In the genomic region with DNA sequence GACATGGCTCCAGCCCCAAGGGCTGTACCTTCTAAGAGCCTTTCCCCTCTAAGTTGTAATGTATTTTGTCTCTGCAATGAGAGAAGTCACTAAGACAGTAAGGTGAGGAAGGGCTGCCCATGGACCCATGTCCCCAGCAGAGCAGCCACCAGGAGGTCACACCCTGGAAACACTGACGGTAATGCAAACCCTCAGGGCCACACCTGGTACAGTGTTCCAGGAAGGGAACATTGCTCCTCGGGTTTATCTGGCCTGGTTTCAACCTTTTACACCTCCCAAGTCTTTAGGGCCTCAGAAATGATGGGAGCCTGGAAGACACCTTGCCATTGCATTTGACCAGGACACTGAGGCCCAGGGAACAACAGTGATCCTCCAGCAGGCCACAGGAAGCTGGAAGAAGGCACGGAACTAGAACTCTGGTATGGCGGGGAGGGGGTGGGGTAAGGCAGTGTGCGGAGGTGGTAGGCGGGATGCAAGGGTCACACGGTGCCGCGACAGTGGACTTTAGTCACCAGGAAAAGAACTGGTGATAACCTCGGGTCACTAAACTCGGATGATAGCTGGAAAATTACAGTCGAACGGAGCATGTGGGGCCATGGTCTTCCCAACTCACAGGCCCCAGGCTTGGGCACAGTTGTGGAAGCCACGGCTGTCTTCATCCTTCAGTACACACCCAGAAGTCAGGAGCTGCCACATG, we compare ENCODE assay signal across 33 mouse cellular contexts. TPM values are rescaled to one million over a fixed set of nuclear protein-coding genes. Genes with fewer than 3 reads are reported as not detected.
DNase-seq lines count a peak whose midpoint lies in the region; ATAC-seq and TF ChIP-seq lines count a peak whose summit lies in the region.
"Had no signal": no experiment of that assay in that cellular context is flagged by ENCODE, and none has a peak within 500 bp of the region (broad histone marks: within the 10 kb centered on the region; RNA-seq: fewer than 3 reads in every experiment).

No protein-coding gene starts in this region.

- 52% methylated on average over 14 of the region's 14 CpGs for WGBS in intestine, embryonic 16.5 days
- WGBS in liver, embryonic 15.5 days (ENCODE audit: insufficient replicate concordance), result 53% methylated on average over 14 of the region's 14 CpGs
- WGBS in stomach, embryonic 16.5 days, result 60% methylated on average over 14 of the region's 14 CpGs
- 78% methylated on average over 14 of the region's 14 CpGs for WGBS in kidney, adult 2 months

- H3K27ac ChIP-seq in intestine, embryonic 16.5 days (ENCODE audit: low read length), result peak overlapping the region; percentile 90
- no peak overlapping the region for H3K27ac ChIP-seq in liver, embryonic 15.5 days (replicated peaks)
- H3K27ac ChIP-seq in stomach, embryonic 16.5 days (ENCODE audit: low read length), result no peak overlapping the region; the same call in 1 of the 2 replicates
- no peak overlapping the region for H3K27ac ChIP-seq in kidney, adult 2 months (ENCODE audit: insufficient read depth, low read depth, low read length)
- H3K27ac ChIP-seq: embryonic facial prominence, embryonic 13.5 days; gastrocnemius, adult 2 months; heart, embryonic 13.5 days; hindbrain, embryonic 10.5 days; hindbrain, embryonic 15.5 days; lung, embryonic 15.5 days; midbrain, embryonic 13.5 days; neural tube, embryonic 13.5 days had no signal

- intact Hi-C loops in left cerebral cortex, postnatal 14 days (cut with DNase I), result no loop called here

- no peak overlapping the region; the same call in 1 of the 2 replicates for H3K9ac ChIP-seq in intestine, embryonic 16.5 days (ENCODE audit: low read depth, low read length)
- no peak overlapping the region for H3K9ac ChIP-seq in liver, embryonic 15.5 days
- H3K9ac ChIP-seq in stomach, embryonic 16.5 days (ENCODE audit: low read length), result no peak overlapping the region
- H3K9ac ChIP-seq: embryonic facial prominence, embryonic 13.5 days; heart, embryonic 13.5 days; hindbrain, embryonic 15.5 days; lung, embryonic 15.5 days; midbrain, embryonic 13.5 days; neural tube, embryonic 13.5 days had no signal

- no peak for TF ChIP-seq CTCF in kidney, adult 2 months (conservative IDR thresholded peaks at IDR 0.05; ENCODE audit: insufficient read depth, insufficient read length, low read depth, low read length)

- no peaks in the 10 kb centered on the region for H3K36me3 ChIP-seq in intestine, embryonic 16.5 days (ENCODE audit: control insufficient read depth, insufficient read depth, low read length)
- H3K36me3 ChIP-seq in liver, embryonic 15.5 days (replicated peaks), result no peaks in the 10 kb centered on the region
- no peaks in the 10 kb centered on the region for H3K36me3 ChIP-seq in stomach, embryonic 16.5 days (ENCODE audit: control insufficient read depth, insufficient read depth, low read length)
- H3K36me3 ChIP-seq in kidney, adult 2 months (ENCODE audit: control insufficient read depth, insufficient read depth, low read length), result no peaks in the 10 kb centered on the region
- H3K36me3 ChIP-seq: embryonic facial prominence, embryonic 13.5 days; heart, embryonic 13.5 days; hindbrain, embryonic 10.5 days; hindbrain, embryonic 15.5 days; lung, embryonic 15.5 days; midbrain, embryonic 13.5 days; neural tube, embryonic 13.5 days had no signal

- no peak overlapping the region for H3K4me2 ChIP-seq in intestine, embryonic 16.5 days (ENCODE audit: low read depth, low read length)
- H3K4me2 ChIP-seq in liver, embryonic 15.5 days, result no peak overlapping the region
- H3K4me2 ChIP-seq in stomach, embryonic 16.5 days (ENCODE audit: low read depth, low read length), result no peak overlapping the region
- H3K4me2 ChIP-seq: embryonic facial prominence, embryonic 13.5 days; heart, embryonic 13.5 days; hindbrain, embryonic 15.5 days; lung, embryonic 15.5 days; midbrain, embryonic 13.5 days; neural tube, embryonic 13.5 days had no signal

- DNase-seq in kidney, adult 2 months, result no peak
- no peak for DNase-seq in left cerebral cortex, postnatal 14 days (ENCODE audit: low spot score in 2 of 2)
- DNase-seq in spleen, adult 18-20 months, result no peak
- DNase-seq: adrenal gland, postnatal 14 days; cerebellum, adult 11-12 months; cerebellum, postnatal 10 days; gastrocnemius, adult 2 months; heart, postnatal 10 days; kidney, adult 9 months; kidney, postnatal 10 days; left cerebral cortex, postnatal 4 days; thymus, postnatal 4 days had no signal

- no peak overlapping the region for H3K4me3 ChIP-seq in intestine, embryonic 16.5 days (ENCODE audit: low read length)
- H3K4me3 ChIP-seq in liver, embryonic 15.5 days (replicated peaks), result no peak overlapping the region
- no peak overlapping the region for H3K4me3 ChIP-seq in stomach, embryonic 16.5 days (replicated peaks; ENCODE audit: low read length)
- H3K4me3 ChIP-seq in kidney, adult 2 months (ENCODE audit: insufficient read depth, low read depth, low read length), result no peak overlapping the region
- H3K4me3 ChIP-seq: embryonic facial prominence, embryonic 13.5 days; erythroblast, embryonic 14.5 days; gastrocnemius, adult 2 months; heart, embryonic 13.5 days; hindbrain, embryonic 10.5 days; hindbrain, embryonic 15.5 days; lung, embryonic 15.5 days; midbrain, embryonic 13.5 days; neural tube, embryonic 13.5 days had no signal

- no peak for TF ChIP-seq POLR2A in kidney, adult 2 months (IDR thresholded peaks at IDR 0.05; ENCODE audit: low read depth, low read length)

- no peaks in the 10 kb centered on the region for H3K9me3 ChIP-seq in intestine, embryonic 16.5 days (ENCODE audit: control insufficient read depth, low read length)
- H3K9me3 ChIP-seq in liver, embryonic 15.5 days (replicated peaks), result no peaks in the 10 kb centered on the region
- H3K9me3 ChIP-seq in stomach, embryonic 16.5 days (replicated peaks; ENCODE audit: control insufficient read depth, low read length), result no peaks in the 10 kb centered on the region
- H3K9me3 ChIP-seq: embryonic facial prominence, embryonic 13.5 days; heart, embryonic 13.5 days; hindbrain, embryonic 15.5 days; lung, embryonic 15.5 days; midbrain, embryonic 13.5 days; neural tube, embryonic 13.5 days had no signal

- peaks cover 17% of the 10 kb centered on the region for H3K4me1 ChIP-seq in intestine, embryonic 16.5 days (ENCODE audit: control insufficient read depth, insufficient read depth, low read length)
- H3K4me1 ChIP-seq in liver, embryonic 15.5 days (replicated peaks), result peaks cover 6% of the 10 kb centered on the region
- H3K4me1 ChIP-seq in stomach, embryonic 16.5 days (ENCODE audit: control insufficient read depth, insufficient read depth, low read length), result peaks cover 9% of the 10 kb centered on the region
- no peaks in the 10 kb centered on the region for H3K4me1 ChIP-seq in kidney, adult 2 months (ENCODE audit: control insufficient read depth, insufficient read depth, low read length)

- no peaks in the 10 kb centered on the region; the same call in 1 of the 2 replicates for H3K27me3 ChIP-seq in intestine, embryonic 16.5 days (replicated peaks; ENCODE audit: control insufficient read depth, insufficient read depth, low read length)
- H3K27me3 ChIP-seq in liver, embryonic 15.5 days, result peaks cover 46% of the 10 kb centered on the region
- H3K27me3 ChIP-seq in stomach, embryonic 16.5 days (ENCODE audit: control insufficient read depth, insufficient read depth, low read length), result no peaks in the 10 kb centered on the region
- 0 out of 2 replicates have a peak, but pooled peaks cover 1% of the 10 kb centered on the region for H3K27me3 ChIP-seq in kidney, adult 2 months (replicated peaks; ENCODE audit: control insufficient read depth, insufficient read depth, low read length)

- ATAC-seq in erythroblast, adult 5-6 weeks (replicated peaks; ENCODE audit: low FRiP score, poor library complexity, severe bottlenecking), result 0 out of 2 replicates have a peak, but pooled peaks have one; percentile 27
- peak; percentile 83 for ATAC-seq in intestine, embryonic 16.5 days
- peak; percentile 76 for ATAC-seq in liver, embryonic 15.5 days (ENCODE audit: insufficient read depth)
- peak; percentile 30; the same call in 1 of the 2 replicates for ATAC-seq in stomach, embryonic 16.5 days (ENCODE audit: insufficient read depth, low FRiP score)
- ATAC-seq: CD4-positive, CD25-positive, alpha-beta regulatory T cell, adult 4 months; forebrain, embryonic 16.5 days; inflammation-experienced regulatory T-cells, adult 6 months; midbrain, embryonic 13.5 days had no signal

RNA-seq across cellular contexts. Expression of gene Tmem54, which starts 3.1 kb away (rescaled TPM):
- total RNA-seq in erythroblast, adult 5-6 weeks (2015; ENCODE audit: low replicate concordance), result not detected in 2 replicates
- total RNA-seq in erythroblast, adult 5-6 weeks (2017; ENCODE audit: low replicate concordance), result not detected in 2 replicates
- 159 and 167 TPM in 2 replicates for polyA plus RNA-seq in intestine, embryonic 16.5 days (2015; fragmentation: Nextera tagmentation; extraction: Ambion mirVana)
- 1.2 and 1.9 TPM in 2 replicates for polyA plus RNA-seq in liver, embryonic 15.5 days (2015; fragmentation: Nextera tagmentation; extraction: Ambion mirVana)
- polyA plus RNA-seq in stomach, embryonic 16.5 days (2015; fragmentation: Nextera tagmentation; extraction: Ambion mirVana), result 44.2 and 53.2 TPM in 2 replicates
- polyA plus RNA-seq in kidney, adult 2 months (2012; rRNA removed), result 9.3 and 9.9 TPM in 2 replicates
- not detected for total RNA-seq in left cerebral cortex, postnatal 14 days (2021)
- total RNA-seq: adrenal gland, postnatal 14 days; common myeloid progenitor, adult 5-6 weeks; gastrocnemius, adult 2 months; heart, adult 8-10 months; heart, postnatal 10 days; layer of hippocampus, adult 18-20 months; layer of hippocampus, postnatal 10 days; left cerebral cortex, adult 8-10 months; left cerebral cortex, postnatal 4 days; megakaryocyte, adult 5-6 weeks had no signal
- polyA plus RNA-seq: CD4-positive, CD25-positive, alpha-beta regulatory T cell, adult 4 months; erythroblast, embryonic 14.5 days; forebrain, embryonic 16.5 days; hindbrain, embryonic 15.5 days; inflammation-experienced regulatory T-cells, adult 6 months; midbrain, embryonic 13.5 days; neural tube, embryonic 13.5 days had no signal

RNA-seq across cellular contexts. Expression of gene Hpca, which starts 19.6 kb away (rescaled TPM):
- not detected in 2 replicates for total RNA-seq in erythroblast, adult 5-6 weeks (2015; ENCODE audit: low replicate concordance)
- not detected in 2 replicates for total RNA-seq in erythroblast, adult 5-6 weeks (2017; ENCODE audit: low replicate concordance)
- polyA plus RNA-seq in intestine, embryonic 16.5 days (2015; fragmentation: Nextera tagmentation; extraction: Ambion mirVana), result 4.0 and 4.5 TPM in 2 replicates
- 0.31 and 0.66 TPM in 2 replicates for polyA plus RNA-seq in liver, embryonic 15.5 days (2015; fragmentation: Nextera tagmentation; extraction: Ambion mirVana)
- polyA plus RNA-seq in stomach, embryonic 16.5 days (2015; fragmentation: Nextera tagmentation; extraction: Ambion mirVana), result 1.8 and 2.0 TPM in 2 replicates
- polyA plus RNA-seq in kidney, adult 2 months (2012; rRNA removed), result 0.41 and 0.60 TPM in 2 replicates
- 100 to 1,000 TPM; 562 to 615 TPM for total RNA-seq in left cerebral cortex, postnatal 14 days (2021)
- total RNA-seq: gastrocnemius, adult 2 months; megakaryocyte, adult 5-6 weeks had no signal
- polyA plus RNA-seq: CD4-positive, CD25-positive, alpha-beta regulatory T cell, adult 4 months; erythroblast, embryonic 14.5 days; inflammation-experienced regulatory T-cells, adult 6 months had no signal

RNA-seq across cellular contexts. Expression of gene Fndc5, which starts 34.5 kb away (rescaled TPM):
- total RNA-seq in erythroblast, adult 5-6 weeks (2015; ENCODE audit: low replicate concordance), result not detected in 2 replicates
- not detected in 2 replicates for total RNA-seq in erythroblast, adult 5-6 weeks (2017; ENCODE audit: low replicate concordance)
- 1.5 and 2.2 TPM in 2 replicates for polyA plus RNA-seq in intestine, embryonic 16.5 days (2015; fragmentation: Nextera tagmentation; extraction: Ambion mirVana)
- polyA plus RNA-seq in liver, embryonic 15.5 days (2015; fragmentation: Nextera tagmentation; extraction: Ambion mirVana), result 1.0 and 1.1 TPM in 2 replicates
- polyA plus RNA-seq in stomach, embryonic 16.5 days (2015; fragmentation: Nextera tagmentation; extraction: Ambion mirVana), result 1.3 and 2.6 TPM in 2 replicates
- 2.6 and 3.3 TPM in 2 replicates for polyA plus RNA-seq in kidney, adult 2 months (2012; rRNA removed)
- total RNA-seq in left cerebral cortex, postnatal 14 days (2021), result 10 to 100 TPM; 57.5 to 59.2 TPM
- total RNA-seq: common myeloid progenitor, adult 5-6 weeks had no signal

RNA-seq across cellular contexts. Expression of gene Rnf19b, which starts 44.2 kb away (rescaled TPM):
- total RNA-seq in erythroblast, adult 5-6 weeks (2015; ENCODE audit: low replicate concordance), result 9.6 and 12.5 TPM in 2 replicates
- total RNA-seq in erythroblast, adult 5-6 weeks (2017; ENCODE audit: low replicate concordance), result 19.2 and 30.5 TPM in 2 replicates
- polyA plus RNA-seq in intestine, embryonic 16.5 days (2015; fragmentation: Nextera tagmentation; extraction: Ambion mirVana), result 5.6 and 7.0 TPM in 2 replicates
- 4.8 and 5.5 TPM in 2 replicates for polyA plus RNA-seq in liver, embryonic 15.5 days (2015; fragmentation: Nextera tagmentation; extraction: Ambion mirVana)
- 7.1 and 7.2 TPM in 2 replicates for polyA plus RNA-seq in stomach, embryonic 16.5 days (2015; fragmentation: Nextera tagmentation; extraction: Ambion mirVana)
- 28.2 and 30.6 TPM in 2 replicates for polyA plus RNA-seq in kidney, adult 2 months (2012; rRNA removed)
- 10 to 100 TPM; 60.8 to 63.5 TPM for total RNA-seq in left cerebral cortex, postnatal 14 days (2021)

Comparison
In these comparisons a context has a peak if more than half of its experiments do, and no peak if none do; other contexts are left out.
1. ATAC-seq: peak in every context shown above with its lines; median percentile 83 in intestine, embryonic 16.5 days; 76 in liver, embryonic 15.5 days; 30 in stomach, embryonic 16.5 days; 27 in erythroblast, adult 5-6 weeks.